In genomic region chr3:131940896-131941295, GRCm38 (mm10) we compare ENCODE assay signal across 25 mouse cellular contexts.
DNase-seq lines count a peak whose midpoint lies in the region; ATAC-seq lines count a peak whose summit lies in the region.
"Had no signal": no experiment of that assay in that cellular context is flagged by ENCODE, and none has a peak within 500 bp of the region (broad histone marks: within the 10 kb centered on the region; RNA-seq: fewer than 3 reads in every experiment).

No protein-coding gene starts in this region.

- H3K9me3 ChIP-seq in embryonic facial prominence, embryonic 10.5 days: no peaks in the 10 kb centered on the region
- no peaks in the 10 kb centered on the region for H3K9me3 ChIP-seq in embryonic facial prominence, embryonic 14.5 days (ENCODE audit: control insufficient read depth, low read length)
- H3K9me3 ChIP-seq in limb, embryonic 11.5 days (ENCODE audit: control insufficient read depth, low read length): no peaks in the 10 kb centered on the region
- H3K9me3 ChIP-seq in liver, embryonic 12.5 days (replicated peaks): no peaks in the 10 kb centered on the region
- H3K9me3 ChIP-seq: embryonic facial prominence, embryonic 15.5 days; forebrain, embryonic 15.5 days; heart, embryonic 10.5 days; heart, embryonic 15.5 days; hindbrain, embryonic 13.5 days; intestine, embryonic 15.5 days had no signal

- H3K27ac ChIP-seq in embryonic facial prominence, embryonic 10.5 days (replicated peaks): peak overlapping the region; percentile 69; the same call in 1 of the 2 replicates
- no peak overlapping the region for H3K27ac ChIP-seq in embryonic facial prominence, embryonic 14.5 days (replicated peaks; ENCODE audit: low read depth, low read length)
- peak overlapping the region; percentile 70; the same call in 1 of the 2 replicates for H3K27ac ChIP-seq in limb, embryonic 11.5 days (replicated peaks; ENCODE audit: low read depth, low read length)
- no peak overlapping the region for H3K27ac ChIP-seq in liver, embryonic 12.5 days
- H3K27ac ChIP-seq: embryonic facial prominence, embryonic 15.5 days; forebrain, embryonic 15.5 days; heart, embryonic 10.5 days; heart, embryonic 15.5 days; hindbrain, embryonic 13.5 days; hindbrain, postnatal 0 days; intestine, embryonic 15.5 days had no signal

- peak; percentile 50 for DNase-seq in embryo, embryonic 10.5 days (ENCODE audit: low spot score)
- peak; percentile 66 for DNase-seq in embryonic facial prominence, embryonic 10.5 days (ENCODE audit: low spot score)
- DNase-seq in embryonic facial prominence, embryonic 14.5 days (ENCODE audit: low spot score): peak; percentile 29
- DNase-seq in limb, embryonic 11.5 days (ENCODE audit: low spot score): peak; percentile 70
- no peak for DNase-seq in thymus, postnatal 36 days
- DNase-seq in right cerebral cortex, postnatal 10 days (ENCODE audit: low spot score in 2 of 2): no peak
- DNase-seq: adrenal gland, postnatal 14 days; cerebellum, adult 11-12 months; cerebellum, adult 9-10 months; gastrocnemius, postnatal 36 days; heart, adult 18-20 months; heart, postnatal 14 days; kidney, adult 18-20 months had no signal

- H3K36me3 ChIP-seq in embryonic facial prominence, embryonic 10.5 days (replicated peaks): no peaks in the 10 kb centered on the region
- no peaks in the 10 kb centered on the region for H3K36me3 ChIP-seq in embryonic facial prominence, embryonic 14.5 days (ENCODE audit: control insufficient read depth, insufficient read depth, low read length)
- no peaks in the 10 kb centered on the region for H3K36me3 ChIP-seq in limb, embryonic 11.5 days (ENCODE audit: control insufficient read depth, insufficient read depth, low read length)
- H3K36me3 ChIP-seq in liver, embryonic 12.5 days: no peaks in the 10 kb centered on the region
- H3K36me3 ChIP-seq: embryonic facial prominence, embryonic 15.5 days; forebrain, embryonic 15.5 days; heart, embryonic 10.5 days; heart, embryonic 15.5 days; hindbrain, embryonic 13.5 days; intestine, embryonic 15.5 days had no signal

- H3K4me1 ChIP-seq in embryonic facial prominence, embryonic 10.5 days: peaks cover 24% of the 10 kb centered on the region
- peaks cover 23% of the 10 kb centered on the region; the same call in 1 of the 2 replicates for H3K4me1 ChIP-seq in embryonic facial prominence, embryonic 14.5 days (ENCODE audit: control insufficient read depth, insufficient read depth, low read length)
- peaks cover 22% of the 10 kb centered on the region for H3K4me1 ChIP-seq in limb, embryonic 11.5 days (ENCODE audit: control insufficient read depth, insufficient read depth, low read length)
- H3K4me1 ChIP-seq in liver, embryonic 12.5 days: no peaks in the 10 kb centered on the region
- H3K4me1 ChIP-seq: embryonic facial prominence, embryonic 15.5 days; forebrain, embryonic 15.5 days; heart, embryonic 10.5 days; heart, embryonic 15.5 days; hindbrain, embryonic 13.5 days had no signal

- ATAC-seq in embryonic facial prominence, embryonic 14.5 days (ENCODE audit: low read depth): no peak
- ATAC-seq in limb, embryonic 11.5 days (ENCODE audit: insufficient number of reproducible peaks, low FRiP score, low TSS enrichment, low read depth): peak; percentile 56; the same call in 1 of the 2 replicates
- ATAC-seq in liver, embryonic 12.5 days: no peak
- ATAC-seq: activated CD4-positive, CD25-positive, alpha-beta regulatory T cell, adult 4 months; forebrain, embryonic 15.5 days; hindbrain, postnatal 0 days; intestine, embryonic 15.5 days; Patski had no signal

- WGBS in embryonic facial prominence, embryonic 10.5 days: 29% methylated on average over 7 of the region's 7 CpGs
- WGBS in embryonic facial prominence, embryonic 14.5 days: 38% methylated on average over 7 of the region's 7 CpGs
- WGBS in limb, embryonic 11.5 days: 18% methylated on average over 7 of the region's 7 CpGs
- WGBS in liver, embryonic 12.5 days (ENCODE audit: insufficient replicate concordance): 76% methylated on average over 7 of the region's 7 CpGs

- no peak overlapping the region for H3K9ac ChIP-seq in embryonic facial prominence, embryonic 14.5 days (ENCODE audit: low read depth, low read length)
- H3K9ac ChIP-seq in limb, embryonic 11.5 days (ENCODE audit: low read length): no peak overlapping the region
- H3K9ac ChIP-seq in liver, embryonic 12.5 days: no peak overlapping the region
- H3K9ac ChIP-seq: embryonic facial prominence, embryonic 15.5 days; forebrain, embryonic 15.5 days; heart, embryonic 15.5 days; hindbrain, embryonic 13.5 days; intestine, embryonic 15.5 days had no signal

- H3K4me2 ChIP-seq in embryonic facial prominence, embryonic 14.5 days (ENCODE audit: low read depth, low read length): no peak overlapping the region
- no peak overlapping the region for H3K4me2 ChIP-seq in limb, embryonic 11.5 days (ENCODE audit: low read depth, severe bottlenecking)
- H3K4me2 ChIP-seq in liver, embryonic 12.5 days: no peak overlapping the region
- H3K4me2 ChIP-seq: embryonic facial prominence, embryonic 15.5 days; forebrain, embryonic 15.5 days; heart, embryonic 15.5 days; hindbrain, embryonic 13.5 days; intestine, embryonic 15.5 days had no signal

- no peak overlapping the region for H3K4me3 ChIP-seq in embryonic facial prominence, embryonic 10.5 days
- H3K4me3 ChIP-seq in embryonic facial prominence, embryonic 14.5 days (ENCODE audit: low read depth, low read length): no peak overlapping the region
- no peak overlapping the region for H3K4me3 ChIP-seq in limb, embryonic 11.5 days (ENCODE audit: low read depth, low read length)
- no peak overlapping the region for H3K4me3 ChIP-seq in liver, embryonic 12.5 days
- H3K4me3 ChIP-seq: embryonic facial prominence, embryonic 15.5 days; erythroblast, embryonic 14.5 days; forebrain, embryonic 15.5 days; heart, embryonic 10.5 days; heart, embryonic 15.5 days; hindbrain, embryonic 13.5 days; intestine, embryonic 15.5 days had no signal

- no peaks in the 10 kb centered on the region for H3K27me3 ChIP-seq in embryonic facial prominence, embryonic 10.5 days (replicated peaks; ENCODE audit: low read depth, poor library complexity, severe bottlenecking)
- H3K27me3 ChIP-seq in embryonic facial prominence, embryonic 14.5 days (replicated peaks; ENCODE audit: control insufficient read depth, insufficient read depth, low read length): no peaks in the 10 kb centered on the region
- no peaks in the 10 kb centered on the region for H3K27me3 ChIP-seq in limb, embryonic 11.5 days (ENCODE audit: control insufficient read depth, insufficient read depth, low read length)
- no peaks in the 10 kb centered on the region for H3K27me3 ChIP-seq in liver, embryonic 12.5 days (replicated peaks)
- H3K27me3 ChIP-seq: CH12.LX; embryonic facial prominence, embryonic 15.5 days; forebrain, embryonic 15.5 days; heart, embryonic 15.5 days; hindbrain, embryonic 13.5 days; intestine, embryonic 15.5 days; Patski had no signal

Comparison
In these comparisons a context has a peak if more than half of its experiments do, and no peak if none do; other contexts are left out.
1. H3K27ac ChIP-seq: peak in embryonic facial prominence, embryonic 10.5 days (single experiment) and limb, embryonic 11.5 days (single experiment); none in embryonic facial prominence, embryonic 14.5 days (single experiment) and liver, embryonic 12.5 days (single experiment).
2. DNase-seq: peak in embryo, embryonic 10.5 days (single experiment), embryonic facial prominence, embryonic 10.5 days (single experiment), embryonic facial prominence, embryonic 14.5 days (single experiment) and limb, embryonic 11.5 days (single experiment); none in thymus, postnatal 36 days (0 of 2) and right cerebral cortex, postnatal 10 days (0 of 2).